Mouse (Mus musculus) myocyte (in vitro differentiated cells): ENCODE measurements around the gene Cdk17. TPM values are rescaled to one million over a fixed set of nuclear protein-coding genes. Genes with fewer than 3 reads are reported as not detected.

Experiments used
- H3K27me3 ChIP-seq: one replicate; pipeline ENCODE4 v1.6.1; 2011; ENCODE audit not compliant: control insufficient read depth, insufficient read depth, insufficient read length
- H3K36me3 ChIP-seq: one replicate; pipeline ENCODE4 v1.6.1; 2011; ENCODE audit not compliant: control insufficient read depth, insufficient read depth
- H3K4me2 ChIP-seq: one replicate; pipeline ENCODE4 v1.6.1; 2011; ENCODE audit warnings: low read depth, control low read depth
- H3K4me3 ChIP-seq: one replicate; pipeline ENCODE4 v1.5.1; 2011; ENCODE audit warnings: mild to moderate bottlenecking, control low read depth, moderate library complexity
- H3K79me2 ChIP-seq: one replicate; pipeline ENCODE4 v1.6.1; 2011; ENCODE audit not compliant: control insufficient read depth, insufficient read depth
- H3ac ChIP-seq: one replicate; pipeline ENCODE4 v1.6.1; 2011; ENCODE audit not compliant: control insufficient read depth, insufficient read length
- CEBPB ChIP-seq: IDR thresholded peaks from 2 replicates; pipeline ENCODE4 v1.6.1; 2011; ENCODE audit warnings: mild to moderate bottlenecking, moderate library complexity; ENCODE audit not compliant: poor library complexity, insufficient read depth, severe bottlenecking
- E2F4 ChIP-seq: IDR thresholded peaks from one replicate; pipeline ENCODE4 v1.6.1; 2011; ENCODE audit warnings: mild to moderate bottlenecking, control low read depth, moderate library complexity; ENCODE audit not compliant: insufficient read depth
- MAX ChIP-seq: IDR thresholded peaks from one replicate; pipeline ENCODE4 v1.6.1; 2011; ENCODE audit warnings: low read depth, mild to moderate bottlenecking, control low read depth
- MYOD1 ChIP-seq, 3 experiments: IDR thresholded peaks; one replicate each; pipeline ENCODE4 v1.6.1; 2011; ENCODE audit warnings: control low read depth in 2 of 3, low read depth in 2 of 3, mild to moderate bottlenecking in 2 of 3, moderate library complexity in 1 of 3; ENCODE audit not compliant: insufficient read length in 2 of 3, control insufficient read depth in 1 of 3
- MYOG ChIP-seq, 3 experiments: IDR thresholded peaks; one replicate each; pipeline ENCODE4 v1.6.1; 2011; ENCODE audit warnings: control low read depth in 2 of 3, low read depth in 2 of 3, mild to moderate bottlenecking in 2 of 3; ENCODE audit not compliant: insufficient read length in 2 of 3, control insufficient read depth in 1 of 3, insufficient read depth in 1 of 3
- POLR2A ChIP-seq: IDR thresholded peaks from one replicate; pipeline ENCODE4 v1.6.1; 2011; ENCODE audit warnings: low read depth, mild to moderate bottlenecking, control low read depth, moderate library complexity; ENCODE audit not compliant: insufficient read length
- POLR2AphosphoS2 ChIP-seq: IDR thresholded peaks from one replicate; pipeline ENCODE4 v1.6.1; 2011; ENCODE audit warnings: low read depth, control low read depth; ENCODE audit not compliant: insufficient read length
- REST ChIP-seq: IDR thresholded peaks from one replicate; pipeline ENCODE4 v1.6.1; 2011; ENCODE audit warnings: mild to moderate bottlenecking, control low read depth, moderate library complexity; ENCODE audit not compliant: insufficient read depth, insufficient read length
- SRF ChIP-seq: IDR thresholded peaks from one replicate; pipeline ENCODE4 v1.6.1; 2011; ENCODE audit warnings: low read depth; ENCODE audit not compliant: control insufficient read depth, insufficient read length
- TCF12 ChIP-seq: IDR thresholded peaks from one replicate; pipeline ENCODE4 v1.6.1; 2011; ENCODE audit warnings: mild to moderate bottlenecking, control low read depth; ENCODE audit not compliant: poor library complexity, insufficient read depth, severe bottlenecking
- TCF3 ChIP-seq: IDR thresholded peaks from one replicate; pipeline ENCODE4 v1.6.1; 2011; ENCODE audit warnings: low read depth, control low read depth; ENCODE audit not compliant: insufficient read length
- USF1 ChIP-seq: IDR thresholded peaks from one replicate; pipeline ENCODE4 v1.6.1; 2011; ENCODE audit warnings: low read depth, mild to moderate bottlenecking, control low read depth, moderate library complexity
- polyA plus RNA-seq: library from polyadenylated mRNA; unstranded; fragments of >200 nt; fragmentation: generic; extraction: Trizol; gene quantifications from one replicate; pipeline ENCODE4 v1.2.1, GENCODE M21; 2012; ENCODE audit warnings: missing spikeins

Cdk17 gene
- polyA plus RNA-seq, 1 experiment, result 11.8 TPM

- H3K27me3 ChIP-seq, result no peaks in the 10 kb centered on the region
- H3K4me2 ChIP-seq, result no peak overlapping the region
- H3K79me2 ChIP-seq, result peaks cover 90% of the 10 kb centered on the region
- no peaks in the 10 kb centered on the region for H3K36me3 ChIP-seq
- TF ChIP-seq REST (no peak), MYOD1 (IDR thresholded peaks at IDR 0.05; ENCODE audit: control insufficient read depth in 1 of 3, insufficient read length in 2 of 3, low read depth in 2 of 3) (no peak), POLR2AphosphoS2 (no peak), E2F4 (no peak)
- no peak overlapping the region for H3K4me3 ChIP-seq
- H3ac ChIP-seq, result no peak overlapping the region
Measured at GRCm38 (mm10) chr10:93197092-93197491, 36.4 kb downstream of the Cdk17 start.

- peaks cover 90% of the 10 kb centered on the region for H3K79me2 ChIP-seq
- H3ac ChIP-seq, result no peak overlapping the region
- no peak overlapping the region for H3K4me3 ChIP-seq
- no peaks in the 10 kb centered on the region for H3K36me3 ChIP-seq
- TF ChIP-seq USF1 (no peak), TCF12 (no peak), CEBPB (no peak), MYOD1 (IDR thresholded peaks at IDR 0.05; ENCODE audit: control insufficient read depth in 1 of 3, insufficient read length in 2 of 3, low read depth in 2 of 3) (no peak), MAX (no peak), REST (no peak), E2F4 (no peak), POLR2AphosphoS2 (no peak), POLR2A (no peak)
- no peak overlapping the region for H3K4me2 ChIP-seq
- no peaks in the 10 kb centered on the region for H3K27me3 ChIP-seq
Measured at GRCm38 (mm10) chr10:93198958-93199357, 38.3 kb downstream of the Cdk17 start.

- TF ChIP-seq MAX (no peak), E2F4 (no peak), USF1 (no peak), TCF3 (no peak), POLR2A (no peak), MYOG (IDR thresholded peaks at IDR 0.05; ENCODE audit: control insufficient read depth in 1 of 3, insufficient read depth in 1 of 3, insufficient read length in 2 of 3, low read depth in 2 of 3) (no peak), REST (no peak)
- no peaks in the 10 kb centered on the region for H3K36me3 ChIP-seq
- H3K79me2 ChIP-seq, result peaks cover 97% of the 10 kb centered on the region
- no peak overlapping the region for H3ac ChIP-seq
- no peak overlapping the region for H3K4me3 ChIP-seq
- no peaks in the 10 kb centered on the region for H3K27me3 ChIP-seq
- no peak overlapping the region for H3K4me2 ChIP-seq
Measured at GRCm38 (mm10) chr10:93201846-93202458, 41.3 kb downstream of the Cdk17 start.

GRCm38 (mm10) chr10:93205287-93205956 lies 44.7 kb downstream of the Cdk17 start:
- H3K4me2 ChIP-seq, result no peak overlapping the region
- H3K27me3 ChIP-seq, result no peaks in the 10 kb centered on the region
- no peak for TF ChIP-seq TCF12
- TF ChIP-seq TCF3, result no peak
- no peak for TF ChIP-seq MYOD1 (IDR thresholded peaks at IDR 0.05; ENCODE audit: control insufficient read depth in 1 of 3, insufficient read length in 2 of 3, low read depth in 2 of 3)
- no peak for TF ChIP-seq USF1
- TF ChIP-seq SRF, result no peak
- no peak for TF ChIP-seq MYOG (IDR thresholded peaks at IDR 0.05; ENCODE audit: control insufficient read depth in 1 of 3, insufficient read depth in 1 of 3, insufficient read length in 2 of 3, low read depth in 2 of 3)
- TF ChIP-seq POLR2AphosphoS2, result no peak
- no peak for TF ChIP-seq CEBPB

GRCm38 (mm10) chr10:93207176-93207575 lies 46.5 kb downstream of the Cdk17 start:
- no peak overlapping the region for H3ac ChIP-seq
- H3K79me2 ChIP-seq, result peaks cover 91% of the 10 kb centered on the region
- no peak overlapping the region for H3K4me3 ChIP-seq
- no peaks in the 10 kb centered on the region for H3K27me3 ChIP-seq
- no peak for TF ChIP-seq E2F4
- TF ChIP-seq MYOG (IDR thresholded peaks at IDR 0.05; ENCODE audit: control insufficient read depth in 1 of 3, insufficient read depth in 1 of 3, insufficient read length in 2 of 3, low read depth in 2 of 3), result no peak
- no peak for TF ChIP-seq SRF
- TF ChIP-seq USF1, result no peak
- TF ChIP-seq REST, result no peak
- no peak for TF ChIP-seq MAX
- TF ChIP-seq TCF12, result no peak
- no peak for TF ChIP-seq MYOD1 (IDR thresholded peaks at IDR 0.05; ENCODE audit: control insufficient read depth in 1 of 3, insufficient read length in 2 of 3, low read depth in 2 of 3)
- TF ChIP-seq TCF3, result no peak
- no peak for TF ChIP-seq CEBPB
- TF ChIP-seq POLR2A, result no peak
- TF ChIP-seq POLR2AphosphoS2, result no peak
- no peak overlapping the region for H3K4me2 ChIP-seq
- H3K36me3 ChIP-seq, result peaks cover 4% of the 10 kb centered on the region

More at GRCm38 (mm10) chr10:93205287-93205956, 44.7 kb downstream of the Cdk17 start:
- H3K36me3 ChIP-seq, result no peaks in the 10 kb centered on the region
- peaks cover 95% of the 10 kb centered on the region for H3K79me2 ChIP-seq
- no peak overlapping the region for H3ac ChIP-seq
- no peak overlapping the region for H3K4me3 ChIP-seq
